Comparison of ENCODE assay signal across 8 mouse cellular contexts in genomic region chr10:111099812-111100464, GRCm38 (mm10).
DNase-seq lines count a peak whose midpoint lies in the region; ATAC-seq and TF ChIP-seq lines count a peak whose summit lies in the region.

No protein-coding gene starts in this region.

- TF ChIP-seq CTCF in lung, postnatal 0 days (IDR thresholded peaks at IDR 0.05) = peak; percentile 88

- H3K4me2 ChIP-seq in lung, postnatal 0 days (replicated peaks; ENCODE audit: low read depth, low read length) = no peak overlapping the region

- no peak overlapping the region for H3K9ac ChIP-seq in lung, postnatal 0 days (replicated peaks; ENCODE audit: low read depth)

- H3K36me3 ChIP-seq in forebrain, embryonic 10.5 days (replicated peaks) = no peaks in the 10 kb centered on the region
- no peaks in the 10 kb centered on the region for H3K36me3 ChIP-seq in lung, postnatal 0 days (ENCODE audit: insufficient read depth, low read length)

- peaks cover 3% of the 10 kb centered on the region; the same call in 1 of the 2 replicates for H3K4me1 ChIP-seq in brown adipose tissue, adult 24 weeks (ENCODE audit: control insufficient read depth, insufficient read depth, insufficient read length, low read length)
- H3K4me1 ChIP-seq in forebrain, embryonic 10.5 days = peaks cover 18% of the 10 kb centered on the region
- H3K4me1 ChIP-seq in lung, postnatal 0 days (ENCODE audit: insufficient read depth, low read depth, low read length) = no peaks in the 10 kb centered on the region

- intact Hi-C loops in heart, postnatal 25 days (cut with DNase I) = loop anchor here (2.0 to 10.0 kb wide), 4 partner anchors 55 to 308 kb away; no protein-coding TSS in a partner anchor

- no peaks in the 10 kb centered on the region for H3K27me3 ChIP-seq in forebrain, embryonic 10.5 days (ENCODE audit: poor library complexity, severe bottlenecking)
- no peaks in the 10 kb centered on the region for H3K27me3 ChIP-seq in lung, postnatal 0 days (replicated peaks; ENCODE audit: insufficient read depth, low read length)

- peak; percentile 30 for ATAC-seq in lung, postnatal 0 days

- 48% methylated on average over 7 of the region's 7 CpGs for WGBS in forebrain, embryonic 10.5 days
- 28% methylated on average over 7 of the region's 7 CpGs for WGBS in lung, postnatal 0 days

- TF ChIP-seq EP300 in lung, postnatal 0 days (IDR thresholded peaks at IDR 0.05) = no peak; the same call in 1 of the 2 replicates

- H3K4me3 ChIP-seq in brown adipose tissue, adult 24 weeks (ENCODE audit: insufficient read depth, low read depth, low read length) = no peak overlapping the region
- no peak overlapping the region for H3K4me3 ChIP-seq in forebrain, embryonic 10.5 days
- H3K4me3 ChIP-seq in lung, postnatal 0 days (ENCODE audit: low read depth, low read length) = no peak overlapping the region

- peak; percentile 73 for DNase-seq in ES-CJ7 (ENCODE audit: low read depth, low spot score)
- peak; percentile 76 for DNase-seq in forebrain, embryonic 10.5 days (ENCODE audit: extremely low spot score, low spot score)
- DNase-seq in heart, postnatal 25 days (ENCODE audit: low spot score) = peak; percentile 9
- peak; percentile 83 to 86 for DNase-seq in kidney, postnatal 4 days
- DNase-seq in lung, postnatal 0 days (ENCODE audit: low spot score) = peak; percentile 92
- peak; percentile 53 for DNase-seq in retina, adult 2 months (ENCODE audit: low read depth, low spot score)
- DNase-seq in urinary bladder, adult 2 months (ENCODE audit: low spot score) = peak; percentile 32

- H3K9me3 ChIP-seq in forebrain, embryonic 10.5 days = no peaks in the 10 kb centered on the region
- no peaks in the 10 kb centered on the region for H3K9me3 ChIP-seq in lung, postnatal 0 days (ENCODE audit: low read length)

- peak overlapping the region; percentile 83 for H3K27ac ChIP-seq in brown adipose tissue, adult 24 weeks (replicated peaks; ENCODE audit: low read depth, low read length)
- peak overlapping the region; percentile 77 for H3K27ac ChIP-seq in forebrain, embryonic 10.5 days
- no peak overlapping the region for H3K27ac ChIP-seq in lung, postnatal 0 days (ENCODE audit: low read length)

Comparison
In these comparisons a context has a peak if more than half of its experiments do, and no peak if none do; other contexts are left out.
1. DNase-seq: peak in every context shown above with its lines; median percentile 92 in lung, postnatal 0 days; 84 in kidney, postnatal 4 days; 76 in forebrain, embryonic 10.5 days; 73 in ES-CJ7; 53 in retina, adult 2 months; 32 in urinary bladder, adult 2 months; 9 in heart, postnatal 25 days.